Mouse (Mus musculus) gastrocnemius, postnatal 4 days (tissue): ENCODE results near the gene Dclk3. TPM values are rescaled to one million over a fixed set of nuclear protein-coding genes. Genes with fewer than 3 reads are reported as not detected.

Source experiments
- total RNA-seq, 2 experiments: library from RNA; stranded (reverse); gene quantifications; 2 replicates each; pipeline ENCODE4 v1.2.3; 2021

Gene Dclk3
- total RNA-seq, 2 experiments from 2014 or later: 1.5 to 1.7 TPM

Other genes starting within 250 kb of the Dclk3 start
- gene Mlh1, start 167.3 kb upstream of the Dclk3 start, total RNA-seq: 10 to 100 TPM; 18.3 to 27.6 TPM
- 10 to 100 TPM; 38.2 to 44.2 TPM for gene Epm2aip1, start 167.2 kb upstream of the Dclk3 start, total RNA-seq
- gene Trank1, start 127.3 kb upstream of the Dclk3 start, total RNA-seq: under 1 TPM; 0.62 to 0.76 TPM